Mouse (Mus musculus): Measurements from ENCODE around the gene Gpr165. TPM values are rescaled to one million over a fixed set of nuclear protein-coding genes. Genes with fewer than 3 reads are reported as not detected.

Gpr165 gene
- not detected for polyA plus RNA-seq (2017; shearing (Covaris generic))

DNA sequence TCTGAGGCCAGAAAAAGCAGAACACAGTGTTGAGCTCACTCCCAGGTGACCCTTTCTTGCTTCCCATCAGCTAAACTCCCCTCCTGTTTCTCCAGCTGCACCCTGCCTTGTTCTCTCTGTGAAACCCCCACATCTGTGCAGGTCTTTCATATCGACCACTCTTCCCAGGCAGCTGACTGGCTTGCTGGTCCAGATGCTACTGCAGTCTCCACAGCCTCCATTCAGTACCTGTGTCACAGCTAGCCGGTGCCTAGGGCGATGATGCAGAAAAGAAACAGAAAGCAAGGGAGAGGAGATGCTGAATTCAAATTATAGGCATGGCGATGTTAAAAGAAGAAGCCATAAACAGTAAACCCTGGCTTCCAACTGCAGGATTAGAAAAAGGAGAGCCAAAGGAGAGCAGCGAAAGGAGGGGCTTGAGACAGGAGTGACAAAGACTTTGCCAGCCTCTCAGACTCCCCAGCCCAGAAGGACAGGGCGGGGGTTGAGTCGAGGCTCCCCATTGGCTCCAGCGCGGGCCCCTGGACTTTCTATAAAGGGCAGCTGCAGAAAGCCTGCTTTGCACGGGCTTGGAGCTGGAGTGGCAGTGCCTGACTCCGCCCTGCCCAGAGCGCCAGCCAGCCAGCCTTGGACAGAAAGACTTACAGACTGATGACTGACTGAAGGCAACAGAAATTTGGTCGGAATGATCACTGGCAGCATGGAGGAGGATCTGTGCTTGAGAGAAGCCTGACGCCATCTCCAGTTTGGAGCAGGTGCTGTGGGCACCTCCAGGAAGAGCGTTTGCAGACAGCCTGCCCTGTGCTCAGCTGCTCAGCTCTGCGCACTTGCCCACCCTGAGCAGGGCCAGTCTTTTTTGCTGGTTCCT is at the start of gene Gpr165:
Gene Gpr165, plus strand, starts transcription at position 535 of the 868 bp plus-strand sequence.

